Mouse (Mus musculus) brain, embryonic 14.5 days (tissue): ENCODE measurements around the gene Tmem106c.

Source experiments
- CTCF ChIP-seq: fragments of 200-500 bp; IDR thresholded peaks from 2 replicates; pipeline ENCODE4 v1.5.1; 2012; ENCODE audit warnings: inconsistent platforms, mild to moderate bottlenecking, moderate library complexity, borderline replicate concordance; ENCODE audit not compliant: insufficient read depth, insufficient read length; ENCODE audit errors: extremely low read depth
- POLR2A ChIP-seq: fragments of 200-500 bp; IDR thresholded peaks from 2 replicates; pipeline ENCODE4 v1.6.1; 2012; ENCODE audit warnings: mild to moderate bottlenecking, inconsistent platforms, borderline replicate concordance; ENCODE audit not compliant: poor library complexity, insufficient read depth, insufficient read length, severe bottlenecking; ENCODE audit errors: extremely low read depth

DNA sequence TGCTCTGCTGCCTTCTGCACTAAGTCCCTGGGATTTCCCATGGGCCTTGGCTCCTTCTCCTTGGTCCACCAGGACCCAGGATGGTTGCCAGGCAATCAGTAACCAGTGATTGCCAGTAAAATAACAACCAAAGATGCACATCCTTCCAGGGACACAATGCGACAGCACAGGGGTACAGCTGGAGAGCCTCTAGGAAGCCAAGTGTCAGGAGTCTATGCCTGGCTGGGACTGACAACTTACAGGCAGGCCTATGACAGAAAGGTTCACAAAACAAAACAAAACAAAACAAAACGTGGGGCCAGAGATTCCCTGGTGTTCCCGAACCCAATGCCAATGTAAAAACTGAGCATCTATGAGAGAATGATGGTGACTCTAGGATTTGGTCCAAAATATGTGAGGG is 55.0 kb downstream of the Tmem106c start:
- TF ChIP-seq CTCF (no peak), POLR2A (no peak)
